Mouse (Mus musculus): Measurements from ENCODE around the gene Ets1. TPM values are rescaled to one million over a fixed set of nuclear protein-coding genes. Genes with fewer than 3 reads are reported as not detected.

Gene Ets1
- polyA plus RNA-seq, 1 experiment from 2014 or later: 27.3 TPM

- WGBS: 71% methylated on average over 4 of the region's 4 CpGs
- no peaks in the 10 kb centered on the region for H3K9me3 ChIP-seq
- peaks cover 24% of the 10 kb centered on the region for H3K4me1 ChIP-seq
- H3K36me3 ChIP-seq (replicated peaks): no peaks in the 10 kb centered on the region
- no peak for DNase-seq (ENCODE audit: extremely low spot score, low spot score)
- H3K27me3 ChIP-seq (ENCODE audit: poor library complexity, severe bottlenecking): no peaks in the 10 kb centered on the region; the same call in 1 of the 2 replicates
- H3K27ac ChIP-seq: no peak overlapping the region
- H3K4me3 ChIP-seq: no peak overlapping the region
Observed at GRCm38 (mm10) chr9:32726595-32726994, 90.6 kb downstream of the Ets1 start.

GRCm38 (mm10) chr9:32727058-32727457 lies 91.0 kb downstream of the Ets1 start:
- Histone ChIP-seq H3K9me3 (no peaks in the 10 kb centered on the region), H3K36me3 (replicated peaks) (no peaks in the 10 kb centered on the region), H3K4me3 (no peak overlapping the region), H3K27ac (no peak overlapping the region), H3K4me1 (peaks cover 22% of the 10 kb centered on the region), H3K27me3 (ENCODE audit: poor library complexity, severe bottlenecking) (no peaks in the 10 kb centered on the region; the same call in 1 of the 2 replicates)
- 96% methylated on average over 2 of the region's 2 CpGs for WGBS
- no peak for DNase-seq (ENCODE audit: extremely low spot score, low spot score)

GRCm38 (mm10) chr9:32728306-32728705 lies 92.3 kb downstream of the Ets1 start:
- H3K4me1 ChIP-seq: peaks cover 19% of the 10 kb centered on the region
- no peaks in the 10 kb centered on the region for H3K9me3 ChIP-seq
- 72% methylated on average over 7 of the region's 7 CpGs for WGBS
- H3K36me3 ChIP-seq (replicated peaks): no peaks in the 10 kb centered on the region
- H3K4me3 ChIP-seq: no peak overlapping the region
- no peak for DNase-seq (ENCODE audit: extremely low spot score, low spot score)
- H3K27me3 ChIP-seq (ENCODE audit: poor library complexity, severe bottlenecking): no peaks in the 10 kb centered on the region; the same call in 1 of the 2 replicates
- H3K27ac ChIP-seq: no peak overlapping the region

- Histone ChIP-seq H3K9me3 (no peaks in the 10 kb centered on the region), H3K4me3 (no peak overlapping the region)
- 75% methylated on average over 4 of the region's 4 CpGs for WGBS
Observed at GRCm38 (mm10) chr9:32728806-32729205, 92.8 kb downstream of the Ets1 start.

GRCm38 (mm10) chr9:32729207-32729606 lies 93.2 kb downstream of the Ets1 start:
- Histone ChIP-seq H3K4me3 (no peak overlapping the region), H3K36me3 (replicated peaks) (no peaks in the 10 kb centered on the region), H3K27ac (no peak overlapping the region), H3K9me3 (no peaks in the 10 kb centered on the region), H3K4me1 (peaks cover 19% of the 10 kb centered on the region), H3K27me3 (ENCODE audit: poor library complexity, severe bottlenecking) (no peaks in the 10 kb centered on the region; the same call in 1 of the 2 replicates)
- WGBS: 86% methylated on average over 4 of the region's 4 CpGs
- DNase-seq (ENCODE audit: extremely low spot score, low spot score): no peak

More at GRCm38 (mm10) chr9:32728806-32729205, 92.8 kb downstream of the Ets1 start:
- Histone ChIP-seq H3K4me1 (peaks cover 19% of the 10 kb centered on the region), H3K36me3 (replicated peaks) (no peaks in the 10 kb centered on the region), H3K27ac (no peak overlapping the region), H3K27me3 (ENCODE audit: poor library complexity, severe bottlenecking) (no peaks in the 10 kb centered on the region; the same call in 1 of the 2 replicates)
- DNase-seq (ENCODE audit: extremely low spot score, low spot score): no peak

GRCm38 (mm10) chr9:32730001-32730655 lies 94.1 kb downstream of the Ets1 start:
- no peaks in the 10 kb centered on the region for H3K36me3 ChIP-seq (replicated peaks)
- 86% methylated on average over 9 of the region's 9 CpGs for WGBS
- no peak overlapping the region for H3K27ac ChIP-seq
- no peaks in the 10 kb centered on the region for H3K9me3 ChIP-seq
- H3K4me3 ChIP-seq: no peak overlapping the region
- no peak for DNase-seq (ENCODE audit: extremely low spot score, low spot score)
- no peaks in the 10 kb centered on the region; the same call in 1 of the 2 replicates for H3K27me3 ChIP-seq (ENCODE audit: poor library complexity, severe bottlenecking)
- H3K4me1 ChIP-seq: peaks cover 19% of the 10 kb centered on the region

- Histone ChIP-seq H3K27me3 (ENCODE audit: poor library complexity, severe bottlenecking) (no peaks in the 10 kb centered on the region; the same call in 1 of the 2 replicates), H3K4me3 (no peak overlapping the region), H3K4me1 (peaks cover 19% of the 10 kb centered on the region), H3K36me3 (replicated peaks) (no peaks in the 10 kb centered on the region), H3K27ac (no peak overlapping the region), H3K9me3 (no peaks in the 10 kb centered on the region)
- 87% methylated on average over 13 of the region's 13 CpGs for WGBS
- no peak for DNase-seq (ENCODE audit: extremely low spot score, low spot score)
Observed at GRCm38 (mm10) chr9:32730656-32731590, 94.9 kb downstream of the Ets1 start.

- WGBS: 70% methylated on average over 9 of the region's 9 CpGs
- Histone ChIP-seq H3K4me1 (peaks cover 19% of the 10 kb centered on the region), H3K27ac (no peak overlapping the region), H3K4me3 (no peak overlapping the region), H3K27me3 (ENCODE audit: poor library complexity, severe bottlenecking) (no peaks in the 10 kb centered on the region; the same call in 1 of the 2 replicates), H3K36me3 (replicated peaks) (no peaks in the 10 kb centered on the region), H3K9me3 (no peaks in the 10 kb centered on the region)
- DNase-seq (ENCODE audit: extremely low spot score, low spot score): no peak
Observed at GRCm38 (mm10) chr9:32731787-32732186, 95.8 kb downstream of the Ets1 start.

- DNase-seq (ENCODE audit: extremely low spot score, low spot score): no peak
- Histone ChIP-seq H3K27ac (no peak overlapping the region), H3K27me3 (ENCODE audit: poor library complexity, severe bottlenecking) (no peaks in the 10 kb centered on the region; the same call in 1 of the 2 replicates), H3K9me3 (no peaks in the 10 kb centered on the region), H3K36me3 (replicated peaks) (peaks cover 3% of the 10 kb centered on the region; the same call in 1 of the 2 replicates), H3K4me3 (no peak overlapping the region), H3K4me1 (peaks cover 7% of the 10 kb centered on the region; the same call in 1 of the 2 replicates)
- 91% methylated on average over 7 of the region's 7 CpGs for WGBS
Observed at GRCm38 (mm10) chr9:32735071-32735470, 99.0 kb downstream of the Ets1 start.

- no peaks in the 10 kb centered on the region for H3K27me3 ChIP-seq (ENCODE audit: poor library complexity, severe bottlenecking)
- WGBS: 87% methylated on average over 9 of the region's 9 CpGs
Observed at GRCm38 (mm10) chr9:32736051-32736450, 100.0 kb downstream of the Ets1 start.

GRCm38 (mm10) chr9:32739988-32740387 lies 104.0 kb downstream of the Ets1 start:
- H3K27me3 ChIP-seq (ENCODE audit: poor library complexity, severe bottlenecking): no peaks in the 10 kb centered on the region; the same call in 1 of the 2 replicates
- peaks cover 3% of the 10 kb centered on the region; the same call in 1 of the 2 replicates for H3K36me3 ChIP-seq (replicated peaks)
- WGBS: 93% methylated on average over 4 of the region's 4 CpGs

More at GRCm38 (mm10) chr9:32736051-32736450, 100.0 kb downstream of the Ets1 start:
- Histone ChIP-seq H3K27ac (no peak overlapping the region), H3K36me3 (replicated peaks) (peaks cover 3% of the 10 kb centered on the region; the same call in 1 of the 2 replicates), H3K9me3 (no peaks in the 10 kb centered on the region), H3K4me1 (peaks cover 6% of the 10 kb centered on the region; the same call in 1 of the 2 replicates), H3K4me3 (no peak overlapping the region)
- DNase-seq (ENCODE audit: extremely low spot score, low spot score): no peak

DNA sequence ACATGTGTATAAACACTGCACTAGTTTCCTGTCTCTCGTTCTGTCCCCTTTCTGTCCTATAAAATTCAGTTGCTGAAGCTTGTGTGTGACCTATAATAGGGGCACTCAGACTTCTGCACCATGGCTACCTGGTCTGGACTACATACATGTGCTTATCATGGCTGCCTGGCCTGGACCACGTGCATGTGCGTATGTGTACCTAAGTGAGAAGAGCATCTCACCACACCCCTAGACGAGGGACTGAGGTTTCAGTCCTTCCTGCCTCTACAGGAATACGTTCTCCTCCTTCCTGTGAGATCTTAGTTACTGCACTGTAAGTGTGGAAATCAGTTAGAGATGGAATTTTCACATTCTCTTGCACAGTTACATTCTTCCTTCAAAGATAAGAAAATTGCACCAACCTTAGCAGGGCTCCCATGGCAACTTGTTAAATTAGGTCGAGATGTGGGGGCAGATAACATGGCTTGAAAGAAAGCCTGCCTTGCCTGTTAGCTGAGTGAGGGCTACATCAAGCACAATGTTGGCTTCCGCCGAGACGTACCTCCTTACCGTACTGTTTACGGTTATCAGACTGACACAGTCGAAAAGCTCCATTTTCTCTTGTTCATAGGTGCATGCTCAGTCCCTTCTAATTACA lies 104.8 kb downstream of the Ets1 start:
- WGBS: 91% methylated on average over 12 of the region's 12 CpGs
- H3K27ac ChIP-seq: no peak overlapping the region
- DNase-seq (ENCODE audit: extremely low spot score, low spot score): no peak
- H3K4me1 ChIP-seq: no peaks in the 10 kb centered on the region
- no peaks in the 10 kb centered on the region; the same call in 1 of the 2 replicates for H3K27me3 ChIP-seq (ENCODE audit: poor library complexity, severe bottlenecking)
- H3K4me3 ChIP-seq: no peak overlapping the region
- peaks cover 3% of the 10 kb centered on the region; the same call in 1 of the 2 replicates for H3K36me3 ChIP-seq (replicated peaks)
- no peaks in the 10 kb centered on the region for H3K9me3 ChIP-seq

More at GRCm38 (mm10) chr9:32739988-32740387, 104.0 kb downstream of the Ets1 start:
- DNase-seq (ENCODE audit: extremely low spot score, low spot score): no peak
- Histone ChIP-seq H3K27ac (no peak overlapping the region), H3K4me3 (no peak overlapping the region), H3K4me1 (no peaks in the 10 kb centered on the region), H3K9me3 (no peaks in the 10 kb centered on the region)

Data from forebrain, embryonic 10.5 days (tissue).